Mouse (Mus musculus): Measurements from ENCODE around the gene Gm20696. TPM values are rescaled to one million over a fixed set of nuclear protein-coding genes. Genes with fewer than 3 reads are reported as not detected.

The Gm20696 gene
- total and polyA plus RNA-seq, 3 experiments: 1.5 to 7.1 TPM; not detected in 1

DNA sequence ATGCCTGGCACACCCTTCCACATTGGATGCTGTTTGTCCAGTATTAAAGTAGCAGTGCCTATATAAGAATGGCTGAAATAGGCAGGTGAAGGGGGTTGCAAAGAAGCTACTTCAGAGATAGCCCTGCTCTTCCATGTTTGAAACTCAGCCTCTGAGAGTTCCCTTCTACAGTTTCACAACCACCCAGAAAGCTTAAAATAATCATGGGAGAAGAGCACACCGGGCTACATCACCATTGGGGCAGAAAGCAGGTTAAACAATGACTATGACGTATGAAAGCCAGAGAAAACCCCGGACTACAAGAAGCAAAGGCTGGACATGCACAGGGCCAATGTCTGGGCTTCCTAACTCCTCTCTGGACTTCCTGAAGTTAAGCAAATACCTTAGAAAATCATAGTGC, 394.4 kb downstream of the Gm20696 start:
- no peaks in the 10 kb centered on the region for H3K27me3 ChIP-seq (ENCODE audit: insufficient read depth, low read length)
- TF ChIP-seq GATA1 (IDR thresholded peaks at IDR 0.05; ENCODE audit: borderline replicate concordance, low read length) (no peak), GATA2 (IDR thresholded peaks at IDR 0.05; ENCODE audit: borderline replicate concordance, low read depth, low read length) (no peak), POLR2AphosphoS5 (IDR thresholded peaks at IDR 0.05; ENCODE audit: insufficient replicate concordance, low read depth, low read length) (no peak), TAL1 (conservative IDR thresholded peaks at IDR 0.05; ENCODE audit: low read depth, low read length) (no peak), CTCF (IDR thresholded peaks at IDR 0.05; ENCODE audit: low read depth, low read length) (no peak)
- ATAC-seq (ENCODE audit: extremely low read depth, insufficient number of reproducible peaks, low FRiP score, poor library complexity, severe bottlenecking) (no peak), DNase-seq (ENCODE audit: low spot score) (no peak)
- peaks cover 5% of the 10 kb centered on the region for H3K36me3 ChIP-seq (replicated peaks)
- H3K4me1 ChIP-seq (ENCODE audit: insufficient read depth, low read depth, low read length): no peaks in the 10 kb centered on the region
- H3K4me3 ChIP-seq (ENCODE audit: low read depth, low read length): no peak overlapping the region
- H3K9me3 ChIP-seq (replicated peaks): no peaks in the 10 kb centered on the region

DNA sequence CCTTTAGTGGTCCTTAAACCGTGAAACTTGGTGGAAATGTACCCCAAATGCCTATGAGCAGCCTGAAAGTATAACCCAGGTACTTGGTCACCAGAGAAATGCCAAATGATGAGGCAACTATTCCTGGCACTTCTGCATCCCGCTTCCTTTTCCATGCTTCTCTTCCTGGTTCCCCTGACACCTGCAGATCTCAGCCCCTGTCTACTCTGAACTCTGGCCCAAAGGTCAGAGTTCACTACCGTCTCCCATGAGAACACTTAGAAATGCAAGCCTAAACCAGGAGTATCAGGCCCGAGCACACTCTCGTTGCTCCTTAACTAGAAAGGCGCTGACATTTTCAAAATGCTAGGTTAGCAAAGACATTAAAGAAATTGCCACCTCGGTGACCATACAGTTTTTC, 394.9 kb downstream of the Gm20696 start:
- ATAC-seq (ENCODE audit: extremely low read depth, insufficient number of reproducible peaks, low FRiP score, poor library complexity, severe bottlenecking) (no peak), DNase-seq (ENCODE audit: low spot score) (no peak)
- no peak overlapping the region for H3K4me3 ChIP-seq (ENCODE audit: low read depth, low read length)
- TF ChIP-seq GATA1 (IDR thresholded peaks at IDR 0.05; ENCODE audit: borderline replicate concordance, low read length) (no peak), POLR2AphosphoS5 (IDR thresholded peaks at IDR 0.05; ENCODE audit: insufficient replicate concordance, low read depth, low read length) (no peak), TAL1 (conservative IDR thresholded peaks at IDR 0.05; ENCODE audit: low read depth, low read length) (no peak), GATA2 (IDR thresholded peaks at IDR 0.05; ENCODE audit: borderline replicate concordance, low read depth, low read length) (no peak), CTCF (IDR thresholded peaks at IDR 0.05; ENCODE audit: low read depth, low read length) (no peak)
- H3K9me3 ChIP-seq (replicated peaks): no peaks in the 10 kb centered on the region
- H3K27me3 ChIP-seq (ENCODE audit: insufficient read depth, low read length): no peaks in the 10 kb centered on the region
- peaks cover 5% of the 10 kb centered on the region for H3K36me3 ChIP-seq (replicated peaks)
- H3K4me1 ChIP-seq (ENCODE audit: insufficient read depth, low read depth, low read length): no peaks in the 10 kb centered on the region

DNA sequence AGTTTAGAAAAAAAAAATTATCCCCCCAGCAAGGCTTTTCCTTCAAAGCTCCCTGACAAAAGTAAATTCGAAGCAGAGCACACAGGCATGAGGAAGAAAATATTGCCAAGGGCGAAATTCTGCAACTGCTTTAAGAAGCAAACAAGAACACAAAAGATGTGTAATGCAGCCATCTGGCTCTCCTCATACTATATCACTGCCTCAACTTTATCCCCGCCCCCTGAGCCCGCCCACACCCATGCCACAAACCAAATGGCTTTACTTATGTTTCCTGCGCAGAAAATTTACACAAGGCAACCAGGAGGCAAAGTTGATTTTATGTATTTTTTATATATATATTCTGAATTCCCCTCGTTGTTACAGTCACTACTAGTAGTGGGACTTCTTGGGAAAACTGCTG, 396.7 kb downstream of the Gm20696 start:
- no peak for TF ChIP-seq CTCF (IDR thresholded peaks at IDR 0.05; ENCODE audit: low read depth, low read length)
- TF ChIP-seq TAL1 (conservative IDR thresholded peaks at IDR 0.05; ENCODE audit: low read depth, low read length): no peak
- no peak for TF ChIP-seq GATA2 (IDR thresholded peaks at IDR 0.05; ENCODE audit: borderline replicate concordance, low read depth, low read length)
- no peak for TF ChIP-seq GATA1 (IDR thresholded peaks at IDR 0.05; ENCODE audit: borderline replicate concordance, low read length)
- no peak for TF ChIP-seq POLR2AphosphoS5 (IDR thresholded peaks at IDR 0.05; ENCODE audit: insufficient replicate concordance, low read depth, low read length)
- H3K27me3 ChIP-seq (ENCODE audit: insufficient read depth, low read length): no peaks in the 10 kb centered on the region
- DNase-seq (ENCODE audit: low spot score) (no peak), ATAC-seq (ENCODE audit: extremely low read depth, insufficient number of reproducible peaks, low FRiP score, poor library complexity, severe bottlenecking) (no peak)
- H3K4me3 ChIP-seq (ENCODE audit: low read depth, low read length): no peak overlapping the region
- peaks cover 5% of the 10 kb centered on the region for H3K36me3 ChIP-seq (replicated peaks)
- no peaks in the 10 kb centered on the region for H3K9me3 ChIP-seq (replicated peaks)
- H3K4me1 ChIP-seq (ENCODE audit: insufficient read depth, low read depth, low read length): no peaks in the 10 kb centered on the region

DNA sequence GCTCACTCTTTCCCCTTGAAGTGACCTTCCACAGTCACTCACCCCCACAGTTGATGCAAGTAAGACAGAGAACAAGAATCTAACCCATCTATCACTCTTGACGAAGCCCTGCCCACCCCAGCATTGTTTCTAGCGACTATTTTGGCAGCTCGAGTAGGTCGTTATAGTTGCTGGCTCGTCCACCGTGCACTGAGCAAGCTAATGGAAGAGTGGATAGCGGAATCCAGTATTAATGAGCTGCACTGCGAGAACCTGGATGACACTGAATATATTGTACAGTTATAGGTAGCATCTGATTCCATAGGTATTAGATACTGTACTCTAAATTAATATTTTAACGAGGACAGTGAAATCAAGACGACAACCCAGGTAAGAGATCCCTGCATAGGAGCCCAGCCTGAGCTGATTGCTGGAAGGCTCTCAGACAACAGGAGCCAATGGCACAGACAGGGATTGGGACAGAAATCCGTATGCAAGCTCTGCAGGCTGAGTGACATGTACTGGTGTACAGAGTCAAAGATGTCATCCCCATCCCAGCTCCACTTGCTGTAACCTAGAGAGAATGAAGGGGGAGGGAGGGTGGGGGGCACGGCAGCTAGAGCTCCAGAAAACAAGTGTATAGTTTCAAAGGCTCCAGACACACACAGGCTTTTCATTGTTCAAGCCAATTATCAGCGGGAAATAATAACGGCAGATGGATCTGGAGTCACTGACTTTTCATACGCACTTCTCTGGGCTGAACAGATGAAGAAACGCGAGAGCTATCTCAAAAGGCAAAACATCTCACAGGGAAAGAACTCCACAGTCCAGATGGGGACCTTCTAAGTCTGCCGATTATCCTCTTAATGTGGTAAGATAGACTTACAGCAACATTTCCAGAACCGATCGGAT, 398.2 kb downstream of the Gm20696 start:
- Histone ChIP-seq H3K4me1 (ENCODE audit: insufficient read depth, low read depth, low read length) (peaks cover 5% of the 10 kb centered on the region; the same call in 1 of the 2 replicates), H3K9me3 (replicated peaks) (no peaks in the 10 kb centered on the region), H3K27me3 (ENCODE audit: insufficient read depth, low read length) (no peaks in the 10 kb centered on the region), H3K4me3 (ENCODE audit: low read depth, low read length) (no peak overlapping the region), H3K36me3 (replicated peaks) (no peaks in the 10 kb centered on the region)
- DNase-seq (ENCODE audit: low spot score) (no peak), ATAC-seq (ENCODE audit: extremely low read depth, insufficient number of reproducible peaks, low FRiP score, poor library complexity, severe bottlenecking) (no peak)
- TF ChIP-seq GATA1 (IDR thresholded peaks at IDR 0.05; ENCODE audit: borderline replicate concordance, low read length): no peak
- no peak for TF ChIP-seq TAL1 (conservative IDR thresholded peaks at IDR 0.05; ENCODE audit: low read depth, low read length)
- no peak for TF ChIP-seq GATA2 (IDR thresholded peaks at IDR 0.05; ENCODE audit: borderline replicate concordance, low read depth, low read length)
- TF ChIP-seq POLR2AphosphoS5 (IDR thresholded peaks at IDR 0.05; ENCODE audit: insufficient replicate concordance, low read depth, low read length): no peak
- no peak for TF ChIP-seq CTCF (IDR thresholded peaks at IDR 0.05; ENCODE audit: low read depth, low read length)

DNA sequence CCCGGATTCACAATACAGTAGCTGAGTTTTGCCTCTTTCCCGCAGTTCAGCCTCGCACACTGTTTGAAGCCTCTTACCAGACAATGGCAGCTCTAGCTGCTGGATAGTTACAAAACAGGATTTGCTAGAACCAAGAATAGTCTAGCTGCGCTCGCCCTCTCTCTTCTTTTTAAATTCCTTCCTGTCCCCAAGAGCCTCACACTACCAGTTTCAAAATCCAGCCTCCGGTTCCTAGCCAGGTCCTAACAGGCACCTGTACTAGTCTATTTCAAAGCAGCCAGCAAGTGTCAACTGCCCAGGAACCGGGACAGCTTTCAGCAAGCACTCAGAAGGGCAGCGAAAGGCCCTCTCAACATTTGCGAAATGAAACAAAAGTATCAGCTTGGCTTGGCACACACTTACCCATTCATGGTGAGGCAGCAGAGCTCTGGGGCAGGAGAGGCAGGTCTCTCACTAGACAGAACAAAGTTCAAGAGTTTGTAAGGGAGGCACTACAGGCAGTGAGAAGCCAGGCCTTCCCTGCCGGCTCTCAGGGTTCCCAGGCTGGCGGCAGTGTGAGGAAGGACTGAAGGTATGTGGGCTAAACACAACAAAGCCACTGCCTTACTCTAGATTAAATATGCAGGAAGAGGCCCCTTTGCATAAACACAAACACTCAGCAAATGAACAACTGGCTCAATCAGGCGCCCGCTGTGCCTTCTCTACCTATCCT, 400.5 kb downstream of the Gm20696 start:
- DNase-seq (ENCODE audit: low spot score) (no peak), ATAC-seq (ENCODE audit: extremely low read depth, insufficient number of reproducible peaks, low FRiP score, poor library complexity, severe bottlenecking) (no peak)
- Histone ChIP-seq H3K27me3 (ENCODE audit: insufficient read depth, low read length) (no peaks in the 10 kb centered on the region), H3K9me3 (replicated peaks) (no peaks in the 10 kb centered on the region), H3K36me3 (replicated peaks) (no peaks in the 10 kb centered on the region), H3K4me3 (ENCODE audit: low read depth, low read length) (no peak overlapping the region), H3K4me1 (ENCODE audit: insufficient read depth, low read depth, low read length) (peaks cover 5% of the 10 kb centered on the region; the same call in 1 of the 2 replicates)
- TF ChIP-seq GATA2 (IDR thresholded peaks at IDR 0.05; ENCODE audit: borderline replicate concordance, low read depth, low read length) (no peak), POLR2AphosphoS5 (IDR thresholded peaks at IDR 0.05; ENCODE audit: insufficient replicate concordance, low read depth, low read length) (no peak), TAL1 (conservative IDR thresholded peaks at IDR 0.05; ENCODE audit: low read depth, low read length) (no peak), GATA1 (IDR thresholded peaks at IDR 0.05; ENCODE audit: borderline replicate concordance, low read length) (no peak), CTCF (IDR thresholded peaks at IDR 0.05; ENCODE audit: low read depth, low read length) (no peak)

DNA sequence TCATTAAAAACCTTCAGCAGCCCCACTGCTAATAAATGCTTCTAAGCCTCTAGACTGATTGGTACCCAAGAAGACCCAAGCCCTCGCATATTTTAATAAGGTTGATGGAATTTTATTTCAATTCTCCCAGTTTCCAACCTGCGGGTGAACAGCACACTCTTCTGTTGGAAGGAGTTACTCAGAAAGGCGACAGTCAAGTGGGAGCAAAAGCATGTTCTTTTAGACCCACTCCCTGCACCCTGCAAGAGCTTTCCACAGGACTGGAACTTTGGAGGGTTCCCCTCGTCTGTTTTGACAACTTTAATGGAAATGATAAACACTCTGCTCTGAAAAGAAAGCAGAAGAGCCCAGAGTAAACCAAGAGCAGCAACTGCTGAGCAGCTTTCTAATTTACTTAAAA, 401.4 kb downstream of the Gm20696 start:
- no peak overlapping the region for H3K4me3 ChIP-seq (ENCODE audit: low read depth, low read length)
- TF ChIP-seq CTCF (IDR thresholded peaks at IDR 0.05; ENCODE audit: low read depth, low read length): no peak
- no peaks in the 10 kb centered on the region for H3K27me3 ChIP-seq (ENCODE audit: insufficient read depth, low read length)
- DNase-seq (ENCODE audit: low spot score) (no peak), ATAC-seq (ENCODE audit: extremely low read depth, insufficient number of reproducible peaks, low FRiP score, poor library complexity, severe bottlenecking) (no peak)
- no peaks in the 10 kb centered on the region for H3K36me3 ChIP-seq (replicated peaks)
- no peaks in the 10 kb centered on the region for H3K9me3 ChIP-seq (replicated peaks)
- H3K4me1 ChIP-seq (ENCODE audit: insufficient read depth, low read depth, low read length): peaks cover 5% of the 10 kb centered on the region; the same call in 1 of the 2 replicates

Data from G1E (cell line).